Mouse (Mus musculus): ENCODE measurements around the gene Hpse2. TPM values are rescaled to one million over a fixed set of nuclear protein-coding genes. Genes with fewer than 3 reads are reported as not detected.
"Not testable (repeated sequence)": the region's sequence is repeated elsewhere in the genome, so short reads cannot be mapped to it uniquely, and the experiment has no call there.

Hpse2 gene
- polyA plus RNA-seq, 1 experiment: 0.77 TPM

DNA sequence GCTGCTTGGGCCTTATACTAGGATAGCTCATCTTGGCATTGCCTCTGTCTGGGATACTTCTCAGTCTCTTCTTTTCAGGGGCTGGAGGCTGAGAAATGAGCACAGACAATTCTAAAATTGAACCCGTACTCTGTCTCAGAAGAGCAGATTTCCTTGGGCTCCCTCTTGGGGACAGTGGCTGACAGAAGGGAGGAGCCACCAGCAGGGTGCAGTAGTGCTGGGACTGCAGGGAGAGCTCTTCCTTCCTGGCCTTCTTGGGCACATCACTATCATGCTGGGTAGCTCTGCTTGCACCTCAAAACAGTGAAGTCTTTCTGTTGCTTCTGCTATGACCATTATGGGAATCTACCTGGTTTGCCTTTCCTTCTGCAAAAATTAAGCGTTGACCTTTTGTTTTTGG lies 603.0 kb downstream of the Hpse2 start:
- TF ChIP-seq CTCF (IDR thresholded peaks at IDR 0.05; ENCODE audit: insufficient read depth, low read length) (no peak), POLR2A (IDR thresholded peaks at IDR 0.05; ENCODE audit: borderline replicate concordance, extremely low read depth, low read depth, low read length) (no peak)
- no peak for DNase-seq
- 29% methylated on average over 2 of the region's 2 CpGs for WGBS
- Histone ChIP-seq H3K4me3 (replicated peaks; ENCODE audit: extremely low read depth, low read depth, low read length) (no peak overlapping the region), H3K4me1 (ENCODE audit: control insufficient read depth, insufficient read depth, low read length) (no peaks in the 10 kb centered on the region)

DNA sequence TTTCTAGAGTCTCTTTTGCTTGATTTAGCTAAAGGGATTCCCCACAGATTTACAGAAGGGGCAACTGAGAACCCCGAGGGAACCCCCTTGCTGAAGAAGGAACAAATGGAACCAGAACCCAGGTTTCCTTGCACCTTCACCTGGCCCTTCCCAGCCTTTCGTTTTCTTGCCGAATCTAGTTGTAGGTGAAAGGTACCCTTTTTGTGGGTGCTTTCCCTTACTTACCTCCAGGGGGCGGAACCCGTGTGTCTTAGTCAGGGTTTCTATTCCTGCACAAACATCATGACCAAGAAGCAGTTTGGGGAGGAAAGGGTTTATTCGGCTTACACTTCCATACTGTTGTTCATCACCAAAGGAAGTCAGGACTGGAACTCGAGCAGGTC lies 608.0 kb downstream of the Hpse2 start:
- H3K4me1 ChIP-seq (ENCODE audit: control insufficient read depth, insufficient read depth, low read length); DNase-seq: not testable (repeated sequence)
- WGBS: 43% methylated on average over 7 of the region's 7 CpGs
- peak overlapping the region; percentile 68 for H3K4me3 ChIP-seq (replicated peaks; ENCODE audit: extremely low read depth, low read depth, low read length)

DNA sequence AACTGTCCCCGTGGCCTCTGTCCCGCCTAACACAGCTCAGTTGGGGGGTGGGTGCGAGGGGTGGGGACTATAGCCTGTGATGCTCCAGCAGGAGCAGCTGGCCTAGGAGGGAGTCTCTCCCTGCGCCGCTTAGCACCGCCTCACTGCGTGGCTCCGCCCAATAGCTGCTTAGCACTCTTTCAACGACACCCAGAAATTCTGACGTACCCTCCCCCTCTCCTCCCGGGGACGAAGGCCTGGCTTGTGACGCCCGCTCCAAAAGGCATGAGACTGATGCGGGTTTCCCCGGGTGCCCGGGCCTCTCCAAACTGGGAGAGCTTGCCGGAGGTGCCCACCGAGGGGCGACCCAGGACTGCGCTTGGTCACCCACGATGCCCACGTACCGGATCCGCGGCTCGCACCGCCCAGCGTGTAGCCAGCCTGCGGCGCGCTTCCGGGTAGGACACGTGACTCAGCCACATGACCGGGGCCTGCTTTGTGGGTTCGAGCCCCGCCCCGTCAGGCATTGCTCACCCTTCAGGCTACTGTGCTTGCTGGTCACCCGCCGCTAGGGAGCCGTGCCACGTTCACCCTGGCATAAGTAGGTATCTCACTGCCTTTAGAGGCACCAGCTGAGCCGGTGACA lies 608.5 kb downstream of the Hpse2 start, which contains the start of gene Hps1:
Gene Hps1, minus strand, starts transcription at position 448 of the 625 bp plus-strand sequence.
- under 1% methylated on average over 43 of the region's 43 CpGs for WGBS
- TF ChIP-seq CTCF (IDR thresholded peaks at IDR 0.05; ENCODE audit: insufficient read depth, low read length) (no peak), POLR2A (IDR thresholded peaks at IDR 0.05; ENCODE audit: borderline replicate concordance, extremely low read depth, low read depth, low read length) (peak; percentile 34; the same call in 1 of the 2 replicates)
- 0 out of 2 replicates have a peak, but pooled peaks cover 3% of the 10 kb centered on the region for H3K4me1 ChIP-seq (ENCODE audit: control insufficient read depth, insufficient read depth, low read length)
- H3K4me3 ChIP-seq (replicated peaks; ENCODE audit: extremely low read depth, low read depth, low read length): peak within 1 kb of the TSS; percentile 68
- peak; percentile 86 for DNase-seq

DNA sequence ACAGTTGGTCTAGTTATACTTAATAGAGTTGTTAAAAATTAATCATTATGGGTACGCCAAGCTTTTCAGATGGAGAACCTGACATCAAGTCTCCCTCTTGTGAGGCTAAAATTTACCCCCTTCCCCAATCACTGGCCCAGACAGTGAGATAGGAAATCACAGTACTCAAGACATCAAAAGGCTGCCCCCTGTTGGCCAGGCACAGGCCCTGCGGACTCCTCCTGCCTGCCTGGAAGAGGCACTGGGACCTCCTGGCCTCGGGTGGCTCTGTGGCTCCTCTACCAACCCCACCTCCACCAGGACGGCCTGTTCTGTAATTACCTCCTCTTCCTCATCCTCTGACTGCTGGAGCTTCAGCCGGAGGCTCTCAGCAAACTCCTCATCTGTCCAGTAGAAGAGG lies 610.4 kb downstream of the Hpse2 start:
- TF ChIP-seq CTCF (IDR thresholded peaks at IDR 0.05; ENCODE audit: insufficient read depth, low read length) (peak; percentile 38; the same call in 1 of the 2 replicates), POLR2A (IDR thresholded peaks at IDR 0.05; ENCODE audit: borderline replicate concordance, extremely low read depth, low read depth, low read length) (no peak)
- DNase-seq: peak; percentile 22
- Histone ChIP-seq H3K4me1 (ENCODE audit: control insufficient read depth, insufficient read depth, low read length) (0 out of 2 replicates have a peak, but pooled peaks cover 3% of the 10 kb centered on the region), H3K4me3 (replicated peaks; ENCODE audit: extremely low read depth, low read depth, low read length) (no peak overlapping the region)
- 68% methylated on average over 5 of the region's 5 CpGs for WGBS

DNA sequence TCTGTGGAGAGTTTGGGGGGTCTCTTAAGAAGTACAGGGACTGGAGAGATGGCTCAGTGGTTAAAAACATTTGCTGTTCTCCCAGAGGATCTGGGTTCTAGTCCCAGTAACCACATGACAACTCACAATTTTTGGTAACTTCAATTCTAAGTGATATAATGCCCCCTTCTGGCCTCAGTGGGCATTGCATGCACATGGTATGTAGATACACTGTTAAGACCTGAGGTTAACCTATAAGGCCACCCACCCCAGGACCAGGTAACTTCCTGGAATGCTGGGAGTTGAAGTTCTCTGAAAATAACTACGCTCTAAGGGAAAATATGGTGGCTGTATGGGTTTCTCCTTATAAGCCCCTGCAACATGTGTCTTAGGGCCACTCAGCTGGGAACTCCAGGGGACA lies 611.3 kb downstream of the Hpse2 start:
- H3K4me1 ChIP-seq (ENCODE audit: control insufficient read depth, insufficient read depth, low read length): 0 out of 2 replicates have a peak, but pooled peaks cover 3% of the 10 kb centered on the region
- 100% methylated on average over 1 of the region's 1 CpGs for WGBS
- H3K4me3 ChIP-seq (replicated peaks; ENCODE audit: extremely low read depth, low read depth, low read length): no peak overlapping the region
- DNase-seq: no peak
- TF ChIP-seq CTCF (IDR thresholded peaks at IDR 0.05; ENCODE audit: insufficient read depth, low read length): peak; percentile 9; the same call in 1 of the 2 replicates
- TF ChIP-seq POLR2A (IDR thresholded peaks at IDR 0.05; ENCODE audit: borderline replicate concordance, extremely low read depth, low read depth, low read length): no peak

DNA sequence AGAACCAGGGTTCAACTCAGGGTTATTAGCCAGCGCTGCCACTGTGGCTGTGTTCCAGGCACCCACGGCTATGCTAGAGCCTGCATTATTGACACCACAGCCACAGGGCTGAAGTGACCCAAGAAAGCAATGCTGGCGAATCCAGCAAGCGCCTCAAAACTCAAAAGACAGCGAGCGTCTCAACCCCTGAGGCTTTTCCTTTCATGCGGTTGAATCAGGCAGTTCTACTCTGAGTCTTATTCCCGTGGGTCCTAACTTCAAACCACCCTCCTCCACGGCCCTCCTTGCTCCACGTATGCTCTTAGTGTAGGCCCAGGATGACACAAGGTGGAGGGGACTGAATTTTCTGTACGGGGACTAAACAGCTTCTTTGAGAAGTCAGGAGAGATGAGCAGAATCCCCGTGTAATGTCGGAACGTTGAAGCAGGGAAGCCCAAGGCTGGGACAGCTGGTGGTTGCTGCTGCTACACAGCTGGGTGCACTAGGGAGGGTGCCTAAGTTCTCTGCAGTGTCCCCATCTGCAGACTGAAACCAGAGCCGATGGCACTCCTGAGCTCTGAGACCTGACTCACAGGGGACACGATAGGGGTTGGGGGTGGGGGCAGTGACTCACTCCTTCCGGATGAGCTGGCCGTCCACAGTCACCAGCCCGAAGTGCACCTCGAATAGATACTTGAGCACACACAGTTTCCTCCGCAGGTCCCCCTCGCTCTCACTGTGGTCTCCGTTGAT lies 617.8 kb downstream of the Hpse2 start:
- TF ChIP-seq POLR2A (IDR thresholded peaks at IDR 0.05; ENCODE audit: borderline replicate concordance, extremely low read depth, low read depth, low read length) (no peak), CTCF (IDR thresholded peaks at IDR 0.05; ENCODE audit: insufficient read depth, low read length) (no peak)
- WGBS: 81% methylated on average over 23 of the region's 23 CpGs
- no peaks in the 10 kb centered on the region for H3K4me1 ChIP-seq (ENCODE audit: control insufficient read depth, insufficient read depth, low read length)
- no peak for DNase-seq
- no peak overlapping the region for H3K4me3 ChIP-seq (replicated peaks; ENCODE audit: extremely low read depth, low read depth, low read length)

DNA sequence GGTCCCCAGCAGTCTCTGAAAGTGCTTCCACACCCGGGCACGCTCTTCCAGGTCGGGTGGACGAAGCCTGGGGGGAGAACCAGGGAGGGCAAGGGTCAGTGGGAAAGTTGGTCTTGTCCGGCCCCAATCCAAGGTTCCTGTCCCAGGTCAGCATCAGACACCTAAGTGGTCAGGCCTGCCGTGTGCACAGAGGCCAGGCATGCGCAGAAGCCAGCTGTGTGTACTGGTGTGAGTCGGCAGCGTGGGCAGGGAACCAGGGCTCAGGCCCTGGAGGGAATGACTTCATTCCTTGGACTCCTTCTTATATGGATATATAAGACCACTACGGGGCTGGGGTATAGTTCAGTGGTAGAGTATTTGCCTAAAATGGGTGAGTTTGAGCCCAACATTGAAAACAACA lies 618.5 kb downstream of the Hpse2 start:
- H3K4me3 ChIP-seq (replicated peaks; ENCODE audit: extremely low read depth, low read depth, low read length): no peak overlapping the region
- no peaks in the 10 kb centered on the region for H3K4me1 ChIP-seq (ENCODE audit: control insufficient read depth, insufficient read depth, low read length)
- WGBS: 88% methylated on average over 10 of the region's 10 CpGs
- no peak for DNase-seq
- TF ChIP-seq CTCF (IDR thresholded peaks at IDR 0.05; ENCODE audit: insufficient read depth, low read length) (no peak), POLR2A (IDR thresholded peaks at IDR 0.05; ENCODE audit: borderline replicate concordance, extremely low read depth, low read depth, low read length) (no peak)

DNA sequence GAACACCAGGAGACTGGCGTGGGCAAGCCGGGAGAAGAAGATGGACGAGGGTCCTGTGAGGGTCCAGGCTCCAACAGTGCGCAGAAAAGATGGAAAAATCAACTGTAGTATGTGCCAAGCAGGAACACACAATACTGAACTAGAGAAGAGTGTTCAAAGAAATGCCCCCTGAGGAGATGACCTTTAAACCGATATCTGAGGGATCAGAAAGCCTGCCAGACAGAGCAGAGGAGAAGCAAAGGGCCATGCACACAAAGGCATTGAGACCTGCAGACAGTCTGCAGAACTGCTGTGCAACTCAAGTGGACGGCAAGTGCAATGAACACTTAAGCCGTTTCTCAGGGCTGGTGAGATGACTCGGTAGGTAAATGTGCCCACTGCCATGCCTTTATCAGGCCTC lies 620.8 kb downstream of the Hpse2 start:
- no peak overlapping the region for H3K4me3 ChIP-seq (replicated peaks; ENCODE audit: extremely low read depth, low read depth, low read length)

DNA sequence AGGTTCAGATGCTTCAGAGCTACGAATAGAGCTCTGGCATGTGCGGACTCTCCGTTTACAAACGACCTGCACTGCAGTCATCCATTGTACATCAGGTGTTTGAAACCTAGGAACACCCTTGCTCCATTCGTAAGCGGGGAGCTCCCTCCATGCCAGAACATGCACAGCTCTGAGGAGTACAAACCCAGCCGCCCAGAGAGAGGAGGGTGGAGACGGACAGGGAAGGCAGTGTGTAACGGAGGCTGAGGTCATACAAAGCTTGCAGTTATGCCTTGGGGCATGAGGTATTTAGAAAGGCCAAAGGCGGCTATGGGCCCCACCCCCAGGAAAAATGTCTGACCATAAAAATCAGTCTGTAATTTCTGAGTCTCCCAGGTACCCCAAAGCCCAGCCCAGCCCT lies 623.8 kb downstream of the Hpse2 start:
- TF ChIP-seq CTCF (IDR thresholded peaks at IDR 0.05; ENCODE audit: insufficient read depth, low read length): no peak
- no peak for TF ChIP-seq POLR2A (IDR thresholded peaks at IDR 0.05; ENCODE audit: borderline replicate concordance, extremely low read depth, low read depth, low read length)
- 84% methylated on average over 10 of the region's 10 CpGs for WGBS
- no peak for DNase-seq
- Histone ChIP-seq H3K4me3 (replicated peaks; ENCODE audit: extremely low read depth, low read depth, low read length) (no peak overlapping the region), H3K4me1 (ENCODE audit: control insufficient read depth, insufficient read depth, low read length) (no peaks in the 10 kb centered on the region)

More for the DNA sequence above, 620.8 kb downstream of the Hpse2 start:
- no peak for DNase-seq
- WGBS: 82% methylated on average over 8 of the region's 8 CpGs
- TF ChIP-seq POLR2A (IDR thresholded peaks at IDR 0.05; ENCODE audit: borderline replicate concordance, extremely low read depth, low read depth, low read length) (no peak), CTCF (IDR thresholded peaks at IDR 0.05; ENCODE audit: insufficient read depth, low read length) (no peak)
- no peaks in the 10 kb centered on the region for H3K4me1 ChIP-seq (ENCODE audit: control insufficient read depth, insufficient read depth, low read length)

DNA sequence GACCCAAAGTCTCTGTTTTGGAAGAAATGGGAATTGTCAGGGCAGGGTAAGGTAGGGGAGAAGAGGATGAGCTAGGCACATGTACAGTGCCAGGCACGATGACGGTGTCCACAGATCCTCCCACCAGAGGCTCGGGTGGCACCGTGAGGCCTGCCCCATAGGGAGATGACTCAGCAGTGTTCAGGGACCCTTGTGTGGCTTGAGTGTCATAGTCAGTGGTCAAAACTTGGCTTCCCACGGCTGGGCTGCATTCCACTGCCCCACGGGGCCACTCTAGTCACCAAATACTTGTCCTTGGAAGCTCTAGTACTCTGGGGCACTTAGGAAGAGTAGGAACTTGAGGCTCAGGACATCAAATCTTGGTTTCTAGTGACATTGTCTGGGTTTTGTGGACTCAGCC lies 631.5 kb downstream of the Hpse2 start:
- 64% methylated on average over 6 of the region's 6 CpGs for WGBS
- no peak for DNase-seq
- no peak overlapping the region for H3K4me3 ChIP-seq (replicated peaks; ENCODE audit: extremely low read depth, low read depth, low read length)
- TF ChIP-seq POLR2A (IDR thresholded peaks at IDR 0.05; ENCODE audit: borderline replicate concordance, extremely low read depth, low read depth, low read length) (no peak), CTCF (IDR thresholded peaks at IDR 0.05; ENCODE audit: insufficient read depth, low read length) (no peak)
- peaks cover 12% of the 10 kb centered on the region for H3K4me1 ChIP-seq (ENCODE audit: control insufficient read depth, insufficient read depth, low read length)
